Mouse (Mus musculus): Measurements from ENCODE around the gene Sertad2.

DNA sequence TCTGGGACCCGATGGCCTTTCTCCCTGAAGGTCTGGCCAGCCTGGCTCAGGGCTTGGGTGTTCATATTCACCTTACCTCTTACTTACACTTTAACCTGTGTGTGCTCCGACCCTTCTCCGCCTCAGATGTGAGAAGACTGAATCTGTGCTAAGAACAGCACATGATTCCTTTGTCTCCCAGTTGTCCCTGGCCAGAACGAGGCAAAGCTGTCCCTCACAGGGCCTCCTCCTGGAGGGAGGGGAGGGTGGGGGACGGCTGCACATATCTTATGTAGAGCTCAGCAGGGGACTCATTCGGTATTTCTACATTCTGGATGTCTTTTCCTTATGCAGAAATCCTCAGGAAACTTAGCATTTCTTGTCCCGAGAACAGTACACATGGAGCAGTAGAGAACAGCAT, 62.6 kb downstream of the Sertad2 start:
- no peak for TF ChIP-seq CTCF (conservative IDR thresholded peaks at IDR 0.05; ENCODE audit: insufficient read depth, insufficient read length, low read depth, low read length)
- TF ChIP-seq POLR2A (IDR thresholded peaks at IDR 0.05; ENCODE audit: low read depth, low read length): no peak

Data from kidney, adult 2 months (tissue).